Mouse (Mus musculus) left cerebral cortex, adult 9 months (tissue): ENCODE data around the gene Gm10273.

Experiments
- DNase-seq, 2 experiments: peaks; one replicate each; pipeline ENCODE4 v3.0.0; 2022; ENCODE audit warnings: low spot score in 2 of 2

The Gm10273 gene

GRCm38 (mm10) chr10:59402899-59403792 lies 7.7 kb downstream of the Gm10273 start, which contains the start of gene Pla2g12b:
TSS of gene Pla2g12b (plus strand) at chr10:59403660.
- DNase-seq = no peak

GRCm38 (mm10) chr10:59403793-59404149 lies 8.3 kb downstream of the Gm10273 start:
- DNase-seq = no peak

GRCm38 (mm10) chr10:59408499-59408898 lies 13.1 kb downstream of the Gm10273 start:
- no peak for DNase-seq

GRCm38 (mm10) chr10:59410264-59410663 lies 14.8 kb downstream of the Gm10273 start:
- DNase-seq = no peak

GRCm38 (mm10) chr10:59413711-59414110 lies 18.3 kb downstream of the Gm10273 start:
- DNase-seq = no peak

- DNase-seq = no peak
Measured at GRCm38 (mm10) chr10:59416623-59417022, 21.2 kb downstream of the Gm10273 start.

- DNase-seq = no peak
Measured at GRCm38 (mm10) chr10:59419516-59419915, 24.1 kb downstream of the Gm10273 start.

- DNase-seq = no peak
Measured at GRCm38 (mm10) chr10:59424453-59424852, 29.0 kb downstream of the Gm10273 start.

- no peak for DNase-seq
Measured at GRCm38 (mm10) chr10:59425369-59425768, 29.9 kb downstream of the Gm10273 start.

GRCm38 (mm10) chr10:59426371-59426770 lies 30.9 kb downstream of the Gm10273 start:
- DNase-seq = no peak

GRCm38 (mm10) chr10:59429448-59430135 lies 34.2 kb downstream of the Gm10273 start:
- DNase-seq = no peak

- no peak for DNase-seq
Measured at GRCm38 (mm10) chr10:59430701-59431218, 35.3 kb downstream of the Gm10273 start.

- DNase-seq = no peak
Measured at GRCm38 (mm10) chr10:59435746-59436145, 40.3 kb downstream of the Gm10273 start.

- no peak for DNase-seq
Measured at GRCm38 (mm10) chr10:59438651-59439050, 43.2 kb downstream of the Gm10273 start.

GRCm38 (mm10) chr10:59439508-59439931 lies 44.1 kb downstream of the Gm10273 start:
- no peak for DNase-seq

GRCm38 (mm10) chr10:59440177-59440576 lies 44.7 kb downstream of the Gm10273 start:
- no peak for DNase-seq

GRCm38 (mm10) chr10:59441735-59442134 lies 46.3 kb downstream of the Gm10273 start, which contains the start of gene Oit3:
TSS of gene Oit3 (minus strand) at chr10:59441778.
- no peak for DNase-seq

- no peak for DNase-seq
Measured at GRCm38 (mm10) chr10:59443212-59443611, 47.8 kb downstream of the Gm10273 start.

GRCm38 (mm10) chr10:59444106-59444505 lies 48.7 kb downstream of the Gm10273 start:
- no peak for DNase-seq

GRCm38 (mm10) chr10:59444635-59445034 lies 49.2 kb downstream of the Gm10273 start:
- no peak for DNase-seq
